Mouse (Mus musculus) spleen, adult 12 weeks (tissue): ENCODE results near the gene Nalcn.
"Not testable (repeated sequence)": the region's sequence is repeated elsewhere in the genome, so short reads cannot be mapped to it uniquely, and the experiment has no call there.

Source experiments
- DNase-seq: peaks from one replicate; pipeline ENCODE4 v3.0.0; 2022; ENCODE audit warnings: low spot score

Nalcn gene

DNA sequence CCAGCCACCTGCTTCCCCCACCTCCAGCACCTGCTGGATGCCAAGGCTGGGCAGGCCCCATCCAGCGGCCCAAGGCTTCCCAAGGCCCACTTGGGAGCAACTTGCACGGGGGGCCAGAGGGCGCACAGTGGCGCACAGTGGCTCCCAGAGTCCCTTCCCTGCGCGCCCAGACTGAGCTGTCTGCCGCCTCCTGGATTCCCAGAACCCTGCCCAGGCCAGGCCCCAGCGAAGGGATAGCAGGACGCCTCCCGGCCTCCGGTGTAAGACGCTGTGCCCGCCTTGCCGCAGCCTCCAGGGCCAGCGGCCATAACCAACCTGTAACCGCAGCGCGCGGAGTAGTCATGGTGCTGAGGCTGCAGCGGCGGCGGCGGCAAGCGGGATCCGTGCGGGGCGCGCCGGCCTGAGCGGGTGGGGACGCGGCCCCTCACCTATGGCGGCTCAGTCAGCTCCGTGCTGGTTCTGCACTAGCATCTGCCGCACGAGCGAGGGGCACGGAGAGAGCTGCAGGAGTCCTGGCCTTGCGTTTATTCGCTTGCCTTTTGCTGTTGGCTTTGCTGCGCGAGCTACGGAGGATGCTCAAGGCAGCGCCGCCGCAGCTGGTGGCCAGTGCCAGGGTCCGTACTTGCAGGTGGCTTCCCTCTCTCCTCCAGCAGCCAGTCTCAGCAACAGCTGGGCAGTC, at the start of gene Nalcn:
Gene Nalcn (minus strand): TSS at position 644 of the 679 bp plus-strand sequence.
- DNase-seq, result no peak

DNA sequence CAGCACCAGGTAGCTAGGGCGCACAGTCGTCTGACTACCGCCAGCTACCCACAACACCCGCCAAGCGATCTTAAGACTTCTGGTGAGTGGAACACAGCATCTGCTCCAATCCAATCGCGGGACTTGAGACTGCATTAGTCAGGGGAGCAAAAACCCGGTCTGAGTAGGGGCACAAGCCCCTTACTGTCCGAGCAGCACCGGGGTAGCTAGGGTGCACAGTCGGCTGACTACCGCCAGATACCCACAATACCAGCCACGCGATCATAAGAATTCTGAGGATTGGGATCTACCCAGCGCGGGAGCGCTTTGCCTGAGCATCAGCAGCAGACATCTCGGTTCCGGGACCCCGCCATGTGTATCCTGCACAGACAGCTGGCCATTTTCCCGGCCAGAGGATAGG, 44.1 kb upstream of the Nalcn start:
- not testable (repeated sequence) for DNase-seq

DNA sequence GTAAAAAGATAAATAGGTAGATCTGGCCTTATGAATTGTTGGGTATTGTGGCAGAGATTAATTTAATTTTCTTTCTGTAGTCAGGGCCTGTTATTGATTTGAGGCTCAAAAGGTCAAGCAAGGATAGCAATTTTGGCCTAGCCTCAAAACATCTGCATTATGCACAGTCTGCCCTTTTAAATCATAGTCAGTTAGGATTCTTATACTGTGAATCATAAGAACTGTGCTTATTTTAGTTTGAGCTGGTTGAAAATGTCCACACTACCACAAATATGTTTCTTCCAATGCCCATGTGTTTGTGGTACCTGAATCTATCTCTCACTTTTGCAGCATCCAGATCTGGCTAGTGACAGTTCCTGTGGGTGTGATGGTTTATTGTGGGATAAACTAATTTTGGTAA, 37.5 kb upstream of the Nalcn start:
- DNase-seq, result no peak

DNA sequence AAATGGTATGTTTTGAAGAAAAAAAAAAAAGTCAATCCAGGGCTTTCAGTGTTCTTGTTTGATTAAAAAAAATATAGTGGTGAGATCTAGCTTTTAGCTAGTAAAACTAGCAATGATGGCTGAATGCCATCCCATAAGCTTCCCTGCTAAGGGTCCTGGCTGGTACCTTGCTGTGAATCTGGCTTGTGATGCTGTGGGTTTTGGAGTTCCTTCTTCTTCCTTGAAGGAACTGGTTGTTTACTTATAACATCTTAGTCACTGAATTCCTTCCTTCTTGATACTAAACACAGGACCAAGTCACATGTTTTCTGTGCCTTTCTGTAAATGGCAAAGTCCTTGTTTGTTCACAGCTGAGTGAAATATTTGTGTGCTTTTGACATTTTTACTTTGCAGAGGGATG, 36.3 kb upstream of the Nalcn start:
- DNase-seq, result no peak

DNA sequence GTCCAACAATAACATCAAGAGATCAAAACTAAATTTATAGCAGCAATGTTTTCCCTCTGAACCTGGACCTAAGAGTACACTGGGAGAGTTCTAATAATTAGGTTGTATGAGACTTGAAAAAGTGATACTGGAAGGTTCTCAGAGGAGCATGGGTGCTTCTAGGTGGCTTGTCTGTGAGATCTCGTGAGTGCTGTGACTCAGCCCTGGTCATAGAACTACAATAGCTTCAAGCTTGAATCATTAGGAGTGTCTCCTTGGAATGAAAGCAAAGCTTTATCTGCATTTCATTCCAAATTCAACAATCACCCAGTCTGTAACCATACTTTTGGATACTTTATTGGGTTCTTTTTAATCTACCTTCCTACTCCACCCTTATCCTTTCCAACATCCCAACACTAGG, 35.4 kb upstream of the Nalcn start:
- DNase-seq, result no peak

DNA sequence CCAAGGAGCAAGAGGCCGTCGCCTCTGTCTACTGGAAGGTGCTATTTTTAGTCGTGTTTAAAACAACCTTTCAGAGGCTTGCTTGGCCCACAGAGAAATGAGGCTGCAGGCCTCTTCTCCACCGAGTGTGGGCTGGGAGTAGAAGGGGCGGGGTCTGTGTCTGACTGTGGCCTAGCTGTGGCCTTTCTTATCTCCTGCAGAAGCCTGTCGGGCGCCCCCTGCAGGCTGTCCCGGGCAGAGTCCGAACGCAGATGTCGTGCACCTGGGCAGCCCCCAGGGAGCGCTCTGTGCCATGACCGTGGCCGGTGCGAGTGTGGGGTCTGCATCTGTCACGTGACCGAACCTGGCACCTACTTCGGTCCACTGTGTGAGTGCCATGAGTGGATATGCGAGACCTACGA, 34.1 kb upstream of the Nalcn start:
- DNase-seq, result no peak

DNA sequence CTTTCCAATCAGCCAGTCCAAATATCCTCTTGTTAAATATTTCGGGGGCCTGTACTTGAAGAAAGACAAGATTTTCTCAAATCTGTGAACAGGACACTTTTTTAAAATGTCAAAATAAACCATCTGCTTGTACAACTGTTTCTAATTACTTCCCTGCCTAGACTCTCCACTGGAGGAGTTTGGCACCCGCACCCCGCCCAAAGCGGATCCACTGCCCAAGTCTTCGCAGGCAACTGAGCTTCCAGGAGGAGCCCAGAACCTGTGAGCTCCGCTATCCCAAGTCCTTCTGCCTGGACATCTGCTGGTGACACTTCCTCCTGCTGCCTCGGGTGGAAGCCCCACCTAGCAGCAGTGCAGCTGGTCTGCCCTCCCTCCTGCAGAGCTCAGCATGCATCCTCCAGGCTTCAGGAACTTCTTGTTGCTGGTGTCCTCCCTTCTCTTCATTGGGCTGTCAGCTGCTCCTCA, 33.0 kb upstream of the Nalcn start, which contains the start of gene Itgbl1:
Gene Itgbl1 (plus strand): TSS at position 51 of the 465 bp plus-strand sequence.
- DNase-seq, result no peak

DNA sequence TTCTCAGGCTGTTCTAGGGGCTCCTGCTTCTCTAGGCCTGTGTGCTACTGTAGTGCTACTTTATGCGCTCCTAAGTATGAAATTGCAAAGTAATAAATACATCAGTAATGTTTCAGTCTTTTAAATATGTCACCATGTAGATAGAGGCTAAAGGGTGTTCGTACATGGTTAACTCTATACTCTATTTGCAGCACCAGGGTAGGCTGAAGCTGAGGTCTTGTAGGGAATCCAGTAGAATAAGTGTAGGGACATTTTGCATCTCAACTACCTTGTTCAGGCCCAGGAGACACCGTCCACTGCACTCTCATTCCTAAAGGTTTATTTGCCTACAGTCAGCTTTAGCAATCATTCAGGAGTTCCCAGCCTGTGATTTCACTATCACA, 227 bp upstream of the Nalcn start:
- DNase-seq, result no peak

DNA sequence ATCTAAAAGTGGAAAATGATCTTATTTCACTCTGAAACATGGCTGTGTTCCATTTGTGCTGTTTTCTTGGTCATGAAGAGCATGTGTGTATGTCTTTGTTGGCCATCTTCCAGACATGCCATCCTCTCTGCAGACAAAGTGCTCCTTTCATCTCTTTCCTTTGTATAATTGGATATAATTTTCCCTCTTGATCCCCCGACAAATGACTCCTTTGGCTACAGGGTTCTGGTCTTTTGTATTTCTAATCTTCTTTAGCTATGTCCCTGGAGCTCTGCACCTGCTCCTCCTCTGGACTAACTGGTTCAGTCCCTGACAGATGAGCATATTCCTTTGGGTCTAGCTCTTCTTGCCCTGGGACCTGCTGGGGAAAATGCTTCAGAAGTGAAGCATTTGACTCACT, 4.0 kb downstream of the Nalcn start:
- DNase-seq, result no peak

DNA sequence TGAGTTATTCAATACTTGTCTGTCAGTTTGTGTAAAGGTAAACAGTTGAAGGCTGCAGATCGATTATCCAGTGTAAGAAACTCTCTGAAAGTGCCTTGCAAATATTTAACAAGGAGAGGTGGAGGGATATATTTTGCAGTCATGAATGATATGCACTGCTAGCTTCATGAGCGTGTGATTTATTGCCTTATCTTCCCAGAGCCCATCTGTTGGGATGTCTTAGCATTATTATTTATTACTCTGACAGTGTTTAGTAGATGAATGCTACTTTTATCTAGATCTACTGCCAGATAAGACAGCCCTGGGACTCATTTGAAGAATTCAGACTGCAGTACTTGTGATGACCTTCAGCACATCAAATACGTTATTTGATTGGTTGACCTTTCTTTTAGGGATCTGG, 31.7 kb downstream of the Nalcn start:
- DNase-seq, result no peak

DNA sequence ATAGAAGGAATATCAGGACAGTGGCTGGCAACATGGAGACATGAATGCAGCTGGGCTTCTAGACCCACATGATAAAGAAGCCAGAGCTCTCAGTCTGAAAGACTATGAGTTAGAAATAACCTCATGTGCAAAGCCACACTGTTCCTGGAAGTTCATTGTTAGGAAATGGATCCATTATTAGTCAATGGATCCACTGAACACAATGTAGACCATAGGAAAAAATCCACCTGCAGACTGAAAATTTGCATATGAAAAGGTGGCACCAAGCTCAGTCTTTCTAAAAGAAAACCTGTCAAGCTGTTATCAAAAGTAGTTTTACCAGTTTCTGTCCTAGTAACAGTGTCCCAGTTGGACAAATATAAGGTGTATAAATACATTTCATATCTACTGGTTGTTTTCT, 39.5 kb downstream of the Nalcn start:
- no peak for DNase-seq

DNA sequence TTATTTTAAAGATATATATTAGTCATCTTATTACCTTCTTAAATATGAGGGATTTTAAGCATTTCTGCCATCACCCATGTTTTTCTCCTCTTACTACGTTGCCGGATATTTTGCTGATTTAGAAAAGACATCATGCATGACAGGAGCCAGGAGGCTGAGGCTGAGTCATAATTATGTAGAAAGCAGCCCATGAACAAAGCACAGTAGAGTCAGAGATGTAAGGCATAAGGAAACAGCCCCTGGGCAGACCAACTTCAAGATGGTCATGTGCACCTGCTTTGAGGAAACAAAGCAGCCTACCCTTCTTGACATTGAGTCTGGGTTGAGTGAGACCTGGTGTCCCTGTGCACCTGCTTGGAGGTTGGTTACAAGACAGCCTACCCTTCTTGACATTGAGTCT, 44.5 kb downstream of the Nalcn start:
- DNase-seq, result no peak

DNA sequence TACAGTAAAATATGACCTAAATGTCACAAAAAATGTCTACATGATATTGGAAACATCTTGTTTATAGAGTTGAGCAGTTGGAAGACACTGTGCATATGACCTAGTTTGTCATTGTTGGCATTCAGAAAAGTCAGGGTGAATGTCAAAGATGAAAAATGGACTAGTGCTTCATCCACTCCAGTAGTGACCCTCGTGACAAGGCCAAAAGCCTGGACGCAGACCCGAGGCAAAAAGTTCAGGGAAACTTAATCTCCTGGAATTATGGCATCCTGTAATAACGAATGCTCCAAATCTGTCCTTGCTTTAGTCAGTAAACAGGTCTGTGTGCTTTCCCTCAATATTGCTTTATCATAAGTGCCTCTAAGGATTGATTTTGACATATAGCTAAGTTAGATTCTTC, 51.6 kb downstream of the Nalcn start:
- DNase-seq, result no peak

DNA sequence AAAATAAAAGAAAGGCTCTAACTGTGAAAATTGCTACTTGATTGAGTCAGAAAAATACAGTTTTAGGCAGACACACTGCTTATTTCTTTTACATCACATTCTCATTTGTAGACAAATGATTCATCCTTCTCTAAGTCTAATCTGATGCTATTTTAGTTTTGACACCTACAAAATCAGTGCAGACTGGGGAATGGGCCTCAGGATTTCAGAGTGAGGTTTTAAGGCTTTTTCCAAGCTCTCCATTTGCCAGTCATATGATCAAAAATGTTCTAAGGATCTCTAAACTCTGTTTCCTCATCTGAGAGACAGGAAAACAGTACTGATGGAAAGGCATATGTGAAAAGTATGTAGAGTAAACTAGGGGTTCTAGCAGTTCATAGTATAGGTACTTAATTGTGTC, 52.0 kb downstream of the Nalcn start:
- no peak for DNase-seq

DNA sequence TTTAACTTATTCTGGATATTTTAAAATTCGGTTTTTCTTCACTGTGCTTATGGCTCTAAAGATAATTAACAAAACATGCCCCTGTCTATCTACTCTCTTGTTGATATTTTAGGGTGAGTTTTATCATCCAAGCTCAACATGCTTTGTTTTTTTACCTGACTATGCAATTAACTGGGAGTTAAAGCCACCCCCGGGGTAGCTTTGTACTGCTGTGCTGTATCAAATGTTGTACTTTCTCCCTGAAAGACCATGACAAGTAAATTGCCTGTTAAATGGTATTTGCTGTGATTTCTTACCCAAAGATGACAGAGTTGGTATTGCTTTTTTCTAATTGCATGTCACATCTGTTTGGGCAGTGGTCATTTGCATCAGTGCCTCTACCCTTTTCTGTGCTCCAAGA, 60.3 kb downstream of the Nalcn start:
- no peak for DNase-seq

DNA sequence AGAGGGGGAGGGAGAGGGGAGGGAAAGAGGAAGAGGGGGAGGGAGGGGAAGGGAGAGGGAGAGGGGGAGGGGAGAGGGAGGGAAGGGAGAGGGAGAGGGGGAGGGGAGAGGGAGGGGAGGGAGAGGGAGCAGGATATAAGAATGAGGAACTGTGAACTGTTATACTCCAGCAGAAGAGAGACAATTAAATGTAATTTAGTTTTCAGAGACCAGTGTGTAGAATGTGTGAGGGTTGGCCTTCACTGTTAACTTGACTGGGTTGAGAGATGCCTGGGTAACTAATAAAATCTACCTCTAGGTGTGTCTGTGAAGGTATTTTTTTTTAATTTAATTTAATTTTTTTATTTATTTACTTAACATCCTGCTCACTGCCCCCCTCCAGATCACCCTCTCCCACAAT, 71.4 kb downstream of the Nalcn start:
- DNase-seq, result no peak

DNA sequence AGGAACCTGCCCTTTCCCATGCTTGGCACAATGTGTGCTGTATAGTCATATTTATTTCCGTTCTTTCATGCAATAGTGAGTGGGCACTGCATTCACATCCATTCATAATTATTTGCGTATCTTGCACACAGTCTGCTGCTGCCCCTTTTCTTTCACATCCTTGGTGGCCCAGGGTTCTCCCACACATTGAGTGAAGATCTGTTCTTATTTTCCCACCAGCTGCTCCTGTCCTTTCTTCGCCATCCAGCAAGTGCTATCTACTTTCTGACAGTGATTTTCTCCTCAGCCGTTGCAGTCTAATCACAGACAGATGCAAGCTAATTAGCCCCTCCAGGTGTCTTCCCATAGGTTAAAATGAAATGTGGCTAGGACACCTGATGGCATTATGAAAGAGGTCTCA, 72.0 kb downstream of the Nalcn start:
- DNase-seq, result no peak

DNA sequence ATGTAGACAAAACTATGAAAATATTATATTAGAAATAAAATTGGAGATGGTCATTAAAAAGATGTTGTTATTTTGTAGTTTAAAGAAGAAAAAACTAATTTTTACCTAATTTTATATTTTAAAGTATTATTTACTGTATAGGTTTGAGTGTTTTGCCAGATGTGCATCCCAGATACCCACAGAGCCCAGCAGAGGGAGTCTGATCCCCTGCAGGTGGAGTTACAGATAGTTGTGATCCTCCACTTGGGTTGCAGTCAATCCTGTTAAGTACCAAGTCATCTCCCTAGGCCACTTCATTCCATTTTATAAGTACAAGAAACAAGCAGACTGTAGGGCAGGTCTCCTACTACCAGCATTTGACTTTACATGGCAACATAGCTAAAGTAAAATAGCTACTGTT, 84.6 kb downstream of the Nalcn start:
- DNase-seq, result no peak

DNA sequence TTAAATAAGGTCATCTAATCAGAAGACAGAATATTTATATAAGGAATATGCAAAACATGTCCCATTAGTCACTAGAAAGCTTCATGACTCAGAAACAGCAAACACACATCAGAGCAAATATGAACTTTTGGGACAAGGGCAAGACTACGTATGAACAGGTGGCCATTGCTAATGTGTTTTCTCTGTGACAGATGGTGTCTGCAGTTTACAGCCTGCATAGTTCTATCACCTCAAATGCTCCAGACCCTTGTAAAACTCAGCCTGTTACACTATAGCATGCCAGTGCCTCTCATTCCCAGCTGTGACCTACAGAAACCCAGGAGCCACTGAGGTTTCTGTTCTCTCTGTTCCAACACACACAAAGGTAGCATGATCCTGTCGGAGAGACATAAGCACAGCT, 91.3 kb downstream of the Nalcn start:
- no peak for DNase-seq

DNA sequence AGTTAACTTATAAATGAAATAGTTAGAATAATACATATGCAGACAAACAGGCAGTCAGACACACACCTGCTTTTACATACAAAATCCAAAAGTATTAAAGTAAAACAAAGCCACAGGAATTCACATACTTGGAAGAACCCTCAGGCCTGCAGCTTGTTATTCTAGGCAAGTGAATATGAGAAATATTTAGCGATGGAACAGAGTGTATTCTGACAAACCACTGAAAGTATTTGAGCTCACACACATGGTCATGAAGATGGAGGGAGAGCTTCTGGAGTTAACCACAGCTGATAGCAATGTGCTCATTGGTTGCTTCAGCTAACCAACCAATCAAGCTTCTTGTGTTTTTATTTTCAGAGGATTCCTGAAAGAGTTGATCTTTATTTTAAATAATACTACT, 93.9 kb downstream of the Nalcn start:
- DNase-seq, result no peak

DNA sequence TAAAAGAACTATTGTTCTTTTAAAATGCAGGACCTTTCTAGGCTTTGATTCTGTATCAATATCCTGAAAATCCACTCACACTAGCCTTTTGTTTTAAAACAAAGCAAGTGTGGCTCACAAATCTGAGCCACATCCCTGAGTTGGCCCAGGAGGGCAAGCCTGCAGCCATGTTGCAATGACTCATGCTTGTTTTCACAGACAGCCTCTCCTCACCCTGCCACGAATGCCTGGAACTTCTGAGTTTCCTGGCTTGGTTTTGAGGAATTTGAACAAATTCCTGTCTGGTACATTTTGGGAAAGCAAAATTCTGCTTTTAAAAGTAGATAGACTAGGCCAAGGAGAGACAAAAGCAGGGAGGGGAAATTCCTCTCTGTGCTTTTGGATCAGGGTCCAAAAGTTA, 95.7 kb downstream of the Nalcn start:
- no peak for DNase-seq

DNA sequence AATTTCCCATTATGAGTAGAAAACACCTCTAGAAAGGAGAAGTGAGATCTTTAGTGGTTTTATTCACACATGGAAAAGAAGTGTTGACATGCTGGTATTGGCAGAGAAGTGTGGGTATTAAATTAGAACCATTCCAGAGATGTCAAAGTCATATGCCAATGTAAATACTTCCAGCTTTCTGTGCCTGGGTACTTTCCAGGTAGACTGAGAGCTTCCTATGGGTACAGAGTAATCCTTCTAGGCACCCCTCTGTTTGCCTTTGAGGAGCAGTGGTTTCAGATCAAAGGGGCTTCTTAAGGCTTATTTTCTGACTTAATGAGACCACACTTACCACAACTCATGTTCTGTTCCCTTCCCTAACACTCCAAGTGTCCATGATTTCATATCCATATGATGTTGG, 97.8 kb downstream of the Nalcn start:
- no peak for DNase-seq

DNA sequence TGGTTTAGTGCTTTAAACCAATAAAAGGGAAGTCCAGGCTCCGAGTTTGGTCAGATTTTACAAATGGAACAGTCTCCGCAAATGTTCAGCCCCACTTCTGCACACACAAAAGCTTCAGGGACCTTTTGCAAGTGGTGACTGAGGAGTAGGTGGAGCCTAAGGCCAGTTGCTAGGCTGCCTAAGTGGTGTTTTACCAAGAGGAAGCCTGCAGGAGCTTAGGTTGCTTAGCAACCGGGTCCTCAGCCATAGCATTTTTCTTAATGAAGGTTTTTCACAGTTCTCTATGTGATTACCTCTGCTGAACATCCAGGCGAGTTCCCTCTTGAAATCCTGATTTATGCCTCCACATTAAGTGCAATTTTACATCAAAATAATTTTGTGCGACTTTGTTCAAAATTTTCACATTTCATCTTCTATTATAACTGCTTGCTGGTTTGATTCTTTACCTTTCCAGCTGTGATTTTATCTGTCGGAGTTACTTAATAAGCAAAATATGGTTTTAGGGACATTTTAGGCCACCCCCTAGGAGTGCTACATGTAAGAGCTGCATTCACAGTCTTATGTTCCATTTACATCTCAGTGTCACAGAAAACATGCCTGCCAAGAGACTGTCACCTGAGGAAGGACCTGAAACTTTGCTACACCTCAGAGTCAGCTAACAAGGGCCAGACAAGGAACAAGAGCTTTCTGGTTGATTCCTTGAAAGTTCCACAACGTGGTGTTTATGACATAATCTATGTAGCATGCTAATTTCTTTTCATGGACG, 113.4 kb downstream of the Nalcn start:
- no peak for DNase-seq

DNA sequence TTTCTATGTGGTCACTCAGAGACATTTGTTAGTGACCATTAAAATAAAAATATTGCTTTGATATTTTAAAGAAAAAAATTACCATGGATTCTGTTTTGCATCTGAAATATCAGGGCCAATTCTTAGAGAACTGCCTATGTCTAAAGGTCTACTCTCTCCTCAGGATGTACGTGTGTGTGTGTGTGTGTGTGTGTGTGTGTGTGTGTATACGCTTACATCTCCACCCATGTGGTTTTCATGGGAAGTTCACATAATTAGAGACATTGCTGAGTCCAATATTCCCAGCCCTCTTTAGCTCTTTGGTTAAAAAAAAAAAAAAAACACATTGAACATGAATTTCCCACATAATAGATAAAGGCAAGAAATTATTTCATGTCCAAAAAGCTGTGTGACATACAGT, 114.0 kb downstream of the Nalcn start:
- no peak for DNase-seq
